Mouse (Mus musculus) MN1 (cell line): ENCODE data around the gene Vdac1.
"Not testable (repeated sequence)": the region's sequence is repeated elsewhere in the genome, so short reads cannot be mapped to it uniquely, and the experiment has no call there.

Experiments used
- DNase-seq: peaks from one replicate; pipeline ENCODE4 v3.0.0-alpha.2; 2016; ENCODE audit warnings: low spot score

Gene Vdac1

GRCm38 (mm10) chr11:52373841-52374240, 13.2 kb downstream of the Vdac1 start:
- DNase-seq, result no peak

- DNase-seq, result peak; percentile 81
Measured at GRCm38 (mm10) chr11:52374340-52374739, 13.7 kb downstream of the Vdac1 start.

- no peak for DNase-seq
Measured at GRCm38 (mm10) chr11:52377579-52377978, 16.9 kb downstream of the Vdac1 start.

- no peak for DNase-seq
Measured at GRCm38 (mm10) chr11:52379241-52379640, 18.6 kb downstream of the Vdac1 start.

- no peak for DNase-seq
Measured at GRCm38 (mm10) chr11:52383741-52384140, 23.1 kb downstream of the Vdac1 start.

GRCm38 (mm10) chr11:52384667-52385066, 24.0 kb downstream of the Vdac1 start:
- DNase-seq, result peak; percentile 41

- no peak for DNase-seq
Measured at GRCm38 (mm10) chr11:52386892-52387291, 26.2 kb downstream of the Vdac1 start.

GRCm38 (mm10) chr11:52388150-52388549, 27.5 kb downstream of the Vdac1 start:
- DNase-seq, result no peak

GRCm38 (mm10) chr11:52388979-52389378, 28.3 kb downstream of the Vdac1 start:
- not testable (repeated sequence) for DNase-seq

- no peak for DNase-seq
Measured at GRCm38 (mm10) chr11:52389933-52390332, 29.3 kb downstream of the Vdac1 start.

GRCm38 (mm10) chr11:52394494-52394893, 33.8 kb downstream of the Vdac1 start:
- DNase-seq, result no peak

GRCm38 (mm10) chr11:52395343-52395742, 34.7 kb downstream of the Vdac1 start:
- peak; percentile 47 for DNase-seq

- DNase-seq, result peak; percentile 98
Measured at GRCm38 (mm10) chr11:52395940-52396596, 35.4 kb downstream of the Vdac1 start, which contains the start of gene 9530068E07Rik. TSS of gene 9530068E07Rik (plus strand) at chr11:52396428.

- DNase-seq, result peak; percentile 76
Measured at GRCm38 (mm10) chr11:52396597-52397188, 36.0 kb downstream of the Vdac1 start.

- DNase-seq, result peak; percentile 54
Measured at GRCm38 (mm10) chr11:52397385-52397987, 36.8 kb downstream of the Vdac1 start.

GRCm38 (mm10) chr11:52401476-52401875, 40.8 kb downstream of the Vdac1 start:
- no peak for DNase-seq

- peak; percentile 30 for DNase-seq
Measured at GRCm38 (mm10) chr11:52402566-52402965, 41.9 kb downstream of the Vdac1 start.

GRCm38 (mm10) chr11:52404209-52404608, 43.5 kb downstream of the Vdac1 start:
- DNase-seq, result no peak

- no peak for DNase-seq
Measured at GRCm38 (mm10) chr11:52405196-52405688, 44.6 kb downstream of the Vdac1 start.

GRCm38 (mm10) chr11:52409316-52409715, 48.7 kb downstream of the Vdac1 start:
- no peak for DNase-seq

- peak; percentile 30 for DNase-seq
Measured at GRCm38 (mm10) chr11:52418358-52418757, 57.7 kb downstream of the Vdac1 start.

GRCm38 (mm10) chr11:52419246-52419645, 58.6 kb downstream of the Vdac1 start:
- DNase-seq, result no peak

- no peak for DNase-seq
Measured at GRCm38 (mm10) chr11:52419861-52420260, 59.2 kb downstream of the Vdac1 start.
